In the genomic region with DNA sequence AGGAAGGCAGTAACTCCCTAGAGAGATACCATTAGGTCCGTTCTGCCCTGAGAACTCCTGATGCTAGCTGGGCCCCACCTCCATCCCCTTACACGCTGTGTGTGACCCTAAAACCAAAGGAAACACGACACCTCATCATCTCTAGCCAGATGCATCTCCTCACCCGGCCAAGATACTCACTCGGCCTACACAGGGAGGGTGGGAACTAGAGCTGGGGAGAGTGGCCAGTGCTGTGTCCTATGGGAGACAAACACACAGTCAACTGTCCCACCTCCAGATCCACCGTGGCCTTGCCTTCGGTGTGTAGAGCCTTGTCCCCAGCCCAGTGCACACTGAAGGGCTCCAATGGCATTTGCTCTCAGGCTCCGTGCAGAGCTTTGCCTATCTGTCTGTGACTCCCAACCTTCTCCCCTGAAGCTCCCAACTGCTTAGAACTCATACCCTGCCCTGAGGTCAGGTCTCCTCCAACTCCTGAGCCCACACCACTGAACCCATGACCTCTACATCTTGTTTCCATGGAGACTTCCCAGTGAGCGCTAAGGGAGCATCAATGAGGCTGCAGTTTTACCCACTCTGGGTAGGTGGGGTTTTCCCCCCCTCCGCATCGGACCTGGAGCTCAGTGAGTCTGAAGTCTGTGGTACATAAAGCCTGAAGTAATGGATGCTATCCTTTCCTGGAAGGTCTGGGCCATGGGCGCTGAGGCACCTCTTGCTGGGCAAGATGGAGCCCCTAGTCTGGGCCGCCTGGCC, we compare ENCODE assay signal across 13 mouse cellular contexts. TPM values are rescaled to one million over a fixed set of nuclear protein-coding genes. Genes with fewer than 3 reads are reported as not detected.
"Had no signal": no experiment of that assay in that cellular context is flagged by ENCODE, and none has a peak within 500 bp of the region (broad histone marks: within the 10 kb centered on the region; RNA-seq: fewer than 3 reads in every experiment).

No protein-coding gene starts in this region.

- ATAC-seq: inflammation-experienced regulatory T-cells, adult 6 months; intestine, postnatal 0 days; liver, postnatal 0 days; midbrain, embryonic 16.5 days had no signal

- H3K36me3 ChIP-seq: kidney, embryonic 15.5 days; limb, embryonic 12.5 days; liver, embryonic 13.5 days had no signal

- H3K9ac ChIP-seq: kidney, embryonic 15.5 days; limb, embryonic 12.5 days; liver, embryonic 13.5 days; liver, postnatal 0 days had no signal

- H3K27me3 ChIP-seq: kidney, embryonic 15.5 days had no signal

- H3K27ac ChIP-seq: kidney, embryonic 15.5 days; limb, embryonic 12.5 days; liver, embryonic 13.5 days; macrophage; stomach, postnatal 0 days had no signal

- H3K4me2 ChIP-seq: kidney, embryonic 15.5 days; limb, embryonic 12.5 days; liver, embryonic 13.5 days; midbrain, embryonic 11.5 days had no signal

- H3K4me3 ChIP-seq: kidney, embryonic 15.5 days; limb, embryonic 12.5 days; liver, embryonic 13.5 days; megakaryocyte, embryonic 14.5 days had no signal

- DNase-seq: kidney, postnatal 25 days; liver; liver, embryonic 13.5 days; liver, postnatal 0 days had no signal

- H3K9me3 ChIP-seq: kidney, embryonic 15.5 days; limb, embryonic 12.5 days; liver, embryonic 13.5 days; megakaryocyte, embryonic 14.5 days had no signal

RNA-seq across cellular contexts. Expression of gene Lrrc75b, which starts 7.3 kb away (rescaled TPM):
- polyA plus RNA-seq: macrophage had no signal

RNA-seq across cellular contexts. Expression of gene Ggt1, which starts 8.5 kb away (rescaled TPM):
- polyA plus RNA-seq: macrophage had no signal
